Mouse (Mus musculus): ENCODE measurements around the gene Gm48552. TPM values are rescaled to one million over a fixed set of nuclear protein-coding genes. Genes with fewer than 3 reads are reported as not detected.

The Gm48552 gene
- total RNA-seq, 2 experiments from 2014 or later: 5.5 to 8.1 TPM

DNA sequence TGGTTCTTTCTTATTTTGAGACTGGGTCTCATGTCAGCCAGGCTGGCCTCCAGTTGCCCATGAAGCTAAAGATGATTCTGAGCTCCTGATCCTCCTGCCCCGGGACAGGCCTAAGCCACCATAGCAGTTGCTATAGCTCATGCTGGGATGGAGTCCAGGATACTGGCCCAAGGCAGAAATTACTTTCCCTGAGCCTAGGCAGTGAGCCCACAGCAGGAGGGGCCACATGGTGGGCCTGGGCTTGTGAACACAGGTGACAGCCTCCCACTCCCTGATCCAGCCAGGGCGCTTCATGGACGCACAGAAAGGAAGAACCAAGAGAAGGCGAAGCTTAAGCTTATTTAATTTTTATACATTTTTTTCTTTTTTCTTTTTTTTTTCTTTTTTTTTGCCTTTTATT is 7.1 kb downstream of the Gm48552 start:
- peak overlapping the region; percentile 14; the same call in 1 of the 2 replicates for H3K27ac ChIP-seq
- H3K4me3 ChIP-seq: no peak overlapping the region
- TF ChIP-seq CTCF (conservative IDR thresholded peaks at IDR 0.05): no peak
- DNase-seq (ENCODE audit: low spot score in 2 of 2): no peak

DNA sequence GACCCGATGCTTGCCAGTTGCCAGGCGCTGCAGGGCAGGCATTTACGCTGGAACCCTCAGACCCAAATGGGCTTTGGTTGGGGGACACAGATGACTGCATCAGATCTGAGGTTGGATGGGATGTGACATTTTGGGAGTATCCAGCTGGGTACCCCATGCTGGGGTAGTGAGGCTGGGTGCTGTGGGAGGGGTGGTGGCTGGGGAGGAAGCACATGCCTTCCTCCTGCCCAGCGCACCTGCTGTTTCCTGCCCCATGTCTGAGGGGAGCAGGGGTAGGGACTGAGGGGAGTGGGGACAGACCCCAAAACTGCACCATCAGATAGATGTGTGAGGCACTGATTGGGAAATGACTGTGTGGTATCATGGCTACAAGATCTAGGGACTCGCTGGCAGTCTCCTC is 7.9 kb downstream of the Gm48552 start:
- DNase-seq (ENCODE audit: low spot score in 2 of 2): no peak
- Histone ChIP-seq H3K27ac (no peak overlapping the region; the same call in 1 of the 2 replicates), H3K4me3 (no peak overlapping the region)
- TF ChIP-seq CTCF (conservative IDR thresholded peaks at IDR 0.05): no peak

DNA sequence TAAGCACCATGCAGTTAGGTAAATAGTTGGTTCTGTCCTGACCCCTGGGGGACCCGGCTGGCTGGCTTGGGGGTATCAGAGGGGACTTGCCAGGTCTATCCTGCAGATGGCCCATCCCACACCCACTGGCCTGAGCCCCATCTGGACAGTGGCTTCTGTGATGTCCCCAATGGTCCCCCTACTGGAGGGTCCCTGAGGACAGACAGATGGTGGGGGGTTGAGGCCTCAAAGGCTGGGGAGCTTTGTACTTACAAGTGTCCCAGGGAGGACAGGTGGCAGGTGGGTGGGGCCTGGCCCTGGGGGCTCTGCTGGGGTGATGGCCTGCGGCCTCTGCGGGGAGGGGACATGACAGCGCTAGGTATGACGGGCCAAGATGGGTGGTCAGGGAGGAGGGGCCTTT is 10.5 kb downstream of the Gm48552 start:
- H3K4me3 ChIP-seq: no peak overlapping the region
- TF ChIP-seq CTCF (conservative IDR thresholded peaks at IDR 0.05): no peak
- H3K27ac ChIP-seq: no peak overlapping the region
- DNase-seq (ENCODE audit: low spot score in 2 of 2): no peak

DNA sequence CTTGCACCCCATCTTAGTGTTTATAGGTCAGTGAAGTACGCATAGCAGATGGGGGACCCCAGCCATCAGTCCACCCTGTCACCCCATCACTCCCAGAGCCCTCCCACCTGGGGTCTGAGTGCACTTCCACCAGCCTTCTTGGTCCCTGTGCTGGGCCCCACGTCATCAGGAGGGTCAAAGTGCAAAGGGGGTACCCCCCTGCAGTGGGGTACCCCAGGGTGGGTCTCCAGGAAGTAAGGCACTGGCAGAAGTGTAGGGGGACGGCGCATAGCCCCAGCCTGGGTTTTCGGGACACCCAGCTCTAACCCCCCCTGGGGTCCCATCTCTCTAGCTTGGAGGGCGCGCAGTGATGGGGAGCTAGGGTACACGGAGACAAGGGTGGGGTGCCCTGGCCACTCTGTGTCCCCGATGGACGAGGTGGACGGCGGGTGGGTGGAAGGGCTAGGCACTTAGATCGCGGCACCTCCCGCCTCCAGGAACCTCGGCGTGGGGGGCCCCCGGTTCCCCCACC is 11.0 kb downstream of the Gm48552 start:
- Histone ChIP-seq H3K27ac (no peak overlapping the region; the same call in 1 of the 2 replicates), H3K4me3 (no peak overlapping the region; the same call in 1 of the 2 replicates)
- no peak for TF ChIP-seq CTCF (conservative IDR thresholded peaks at IDR 0.05)
- no peak for DNase-seq (ENCODE audit: low spot score in 2 of 2)

DNA sequence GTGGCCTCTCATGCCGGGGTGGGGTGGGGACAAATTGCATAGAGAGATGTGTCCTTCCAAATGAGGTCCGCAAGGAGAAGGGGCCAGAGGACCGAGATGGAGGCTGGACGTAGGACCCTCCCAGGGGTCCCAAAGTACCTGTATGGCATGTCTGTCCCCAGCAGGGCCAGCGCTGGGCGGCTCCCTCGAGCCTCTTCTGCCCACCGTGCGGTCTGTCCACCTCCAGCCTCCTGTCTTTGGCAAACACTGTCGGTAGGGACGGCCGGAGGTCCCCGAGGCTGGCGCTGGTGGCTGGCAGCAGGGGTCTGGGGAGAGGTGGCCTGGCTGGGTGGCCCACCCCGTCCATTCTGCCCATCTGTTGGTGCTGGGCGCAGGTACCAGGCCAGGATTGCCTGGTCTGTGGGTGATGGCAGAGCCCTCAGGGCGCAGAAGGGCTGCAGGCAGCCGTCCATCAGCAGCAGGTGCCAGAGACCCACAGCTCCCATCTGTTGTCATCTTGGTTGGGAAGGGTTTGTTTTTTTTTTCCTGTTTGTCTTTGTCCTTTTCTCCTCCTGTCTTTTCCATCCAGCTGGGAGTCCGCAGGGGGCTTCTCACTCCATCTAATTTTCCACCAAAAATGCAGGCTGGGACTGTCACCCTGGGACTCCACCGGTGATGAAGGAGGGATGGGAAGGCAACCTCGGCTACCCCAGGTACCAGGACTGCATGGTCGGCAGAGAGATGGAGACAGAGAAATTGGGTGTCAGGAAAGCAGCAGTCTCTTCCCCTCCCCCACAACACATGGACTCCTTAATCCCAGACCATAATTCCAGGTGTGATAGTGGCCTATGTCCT is 11.8 kb downstream of the Gm48552 start:
- no peak for TF ChIP-seq CTCF (conservative IDR thresholded peaks at IDR 0.05)
- peak overlapping the region; percentile 86 for H3K27ac ChIP-seq
- peak overlapping the region; percentile 1; the same call in 1 of the 2 replicates for H3K4me3 ChIP-seq
- no peak for DNase-seq (ENCODE audit: low spot score in 2 of 2)

DNA sequence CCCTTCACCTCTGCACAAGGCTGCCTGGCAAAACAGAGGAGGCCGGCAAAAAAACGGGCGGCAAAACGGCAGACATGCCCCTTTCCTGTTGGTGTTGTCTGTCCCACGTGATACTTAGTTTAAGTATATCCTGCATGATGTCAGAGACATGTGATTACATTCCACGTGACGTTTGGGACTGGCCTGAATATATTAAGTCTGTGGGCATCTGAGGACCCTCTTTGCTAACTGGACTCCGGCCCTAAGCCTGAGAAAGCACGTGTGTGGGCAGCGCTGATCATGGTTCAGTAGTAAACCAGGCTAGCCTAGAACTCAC is 12.4 kb downstream of the Gm48552 start:
- peak overlapping the region; percentile 86 for H3K27ac ChIP-seq
- no peak for TF ChIP-seq CTCF (conservative IDR thresholded peaks at IDR 0.05)
- no peak for DNase-seq (ENCODE audit: low spot score in 2 of 2)
- no peak overlapping the region for H3K4me3 ChIP-seq

DNA sequence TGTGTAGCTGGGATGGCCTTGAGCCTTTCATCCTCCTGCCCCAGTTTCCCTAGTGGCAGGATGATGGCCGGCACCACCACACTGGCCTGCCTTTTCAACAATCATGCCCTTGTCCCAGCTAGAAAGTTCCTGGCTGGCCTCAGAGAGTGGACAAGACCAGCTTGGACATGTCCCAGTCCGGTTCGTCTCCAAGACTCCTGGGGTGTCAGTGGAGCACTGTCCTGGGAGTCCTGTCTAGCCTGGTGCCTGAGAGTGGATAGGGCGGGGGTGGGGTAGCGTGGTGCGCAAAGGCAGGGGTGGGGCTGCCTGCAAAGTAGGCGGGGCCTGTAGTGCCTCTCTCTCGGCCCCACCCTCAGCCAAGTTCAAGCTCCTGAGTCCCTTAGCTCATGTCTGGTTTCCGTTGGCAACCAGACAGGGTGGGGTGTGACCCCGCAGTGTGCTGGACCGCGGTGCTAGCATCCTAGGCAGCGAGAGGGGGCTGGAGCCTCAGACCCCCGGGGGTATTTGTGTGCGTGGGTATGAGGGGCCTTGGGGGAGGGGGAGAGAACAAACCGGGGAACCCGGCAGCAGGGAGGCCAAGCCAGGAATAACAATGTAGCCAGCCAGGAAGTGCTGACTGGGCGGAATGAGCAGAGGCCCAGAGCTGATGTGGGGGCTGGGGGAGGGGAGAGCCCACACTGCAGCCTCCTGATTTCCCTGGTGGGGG is 12.9 kb downstream of the Gm48552 start:
- peak overlapping the region; percentile 86 for H3K27ac ChIP-seq
- peak; percentile 49 for TF ChIP-seq CTCF (conservative IDR thresholded peaks at IDR 0.05)
- H3K4me3 ChIP-seq: no peak overlapping the region
- peak in 1 of 2 experiments; percentile 60 for DNase-seq (ENCODE audit: low spot score in 2 of 2)

DNA sequence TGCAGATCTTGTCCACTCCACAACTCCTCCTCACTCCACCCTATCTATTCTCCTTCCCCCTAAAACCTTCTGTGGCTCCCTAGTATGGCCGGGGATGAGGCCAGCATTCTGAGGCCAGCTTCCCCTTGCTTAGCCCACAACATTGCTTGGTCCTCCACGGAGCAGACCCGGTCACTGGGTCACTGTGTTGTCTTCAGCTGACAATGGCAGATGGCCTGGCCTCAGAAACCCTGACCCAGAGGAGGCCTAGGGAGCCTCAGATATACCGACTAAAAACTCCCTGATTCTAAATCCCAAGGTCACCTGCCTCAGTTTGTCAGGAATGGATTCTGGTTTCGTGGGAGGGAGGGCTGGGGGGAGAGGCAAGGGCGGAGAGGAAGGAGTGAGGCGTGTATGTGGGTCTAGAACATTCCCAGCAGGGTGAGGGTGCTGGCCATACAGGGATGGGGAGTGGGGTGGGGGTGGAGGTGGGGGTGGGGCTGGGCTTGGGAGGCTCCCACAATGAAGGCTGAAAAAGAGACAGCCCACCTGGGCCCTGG is 13.5 kb downstream of the Gm48552 start:
- Histone ChIP-seq H3K27ac (peak overlapping the region; percentile 86), H3K4me3 (no peak overlapping the region)
- no peak for TF ChIP-seq CTCF (conservative IDR thresholded peaks at IDR 0.05)
- DNase-seq (ENCODE audit: low spot score in 2 of 2): no peak

DNA sequence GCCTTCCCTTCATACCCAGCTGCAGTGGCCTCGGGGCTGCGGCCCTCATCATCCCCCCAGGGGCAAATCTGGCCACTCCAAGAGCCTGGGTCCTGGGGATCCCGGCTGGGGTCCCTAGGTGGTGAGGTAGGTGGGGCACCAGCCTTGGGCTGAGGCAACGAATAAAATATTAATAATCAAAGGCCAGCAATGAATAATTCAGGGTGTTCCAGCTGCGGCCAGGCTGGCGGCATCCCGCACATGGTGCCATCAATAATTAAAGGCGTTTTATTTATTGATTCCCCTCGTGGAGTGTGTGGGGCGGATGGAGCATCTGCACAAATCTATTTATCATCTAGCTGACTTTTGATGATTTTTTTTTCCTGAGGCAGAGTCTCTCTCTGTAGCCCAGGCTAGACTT is 14.7 kb downstream of the Gm48552 start:
- H3K4me3 ChIP-seq: no peak overlapping the region
- TF ChIP-seq CTCF (conservative IDR thresholded peaks at IDR 0.05): no peak
- DNase-seq (ENCODE audit: low spot score in 2 of 2): no peak
- H3K27ac ChIP-seq: peak overlapping the region; percentile 86

DNA sequence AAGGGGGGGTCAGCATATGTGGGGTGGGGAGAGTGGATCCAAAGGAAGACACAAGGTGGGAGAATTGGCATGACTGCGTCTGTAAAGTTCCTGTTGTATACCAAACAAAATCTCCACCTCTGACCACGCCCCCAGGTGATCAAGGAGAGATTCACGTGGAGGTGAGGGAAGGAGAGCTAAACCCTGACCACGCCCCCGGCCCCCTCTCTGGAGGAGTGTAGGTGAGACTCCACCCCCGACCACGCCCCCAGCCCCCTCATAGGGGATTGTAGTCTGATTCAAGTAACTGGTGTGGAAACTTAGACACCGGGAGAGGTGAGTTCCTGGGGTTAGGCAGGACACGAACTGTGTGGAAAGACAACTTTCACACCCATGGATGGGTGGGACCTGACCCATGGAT is 15.3 kb downstream of the Gm48552 start:
- no peak for DNase-seq (ENCODE audit: low spot score in 2 of 2)
- 0 out of 2 replicates have a peak overlapping the region, but pooled peaks have one; percentile 86 for H3K27ac ChIP-seq
- H3K4me3 ChIP-seq: no peak overlapping the region
- TF ChIP-seq CTCF (conservative IDR thresholded peaks at IDR 0.05): no peak

DNA sequence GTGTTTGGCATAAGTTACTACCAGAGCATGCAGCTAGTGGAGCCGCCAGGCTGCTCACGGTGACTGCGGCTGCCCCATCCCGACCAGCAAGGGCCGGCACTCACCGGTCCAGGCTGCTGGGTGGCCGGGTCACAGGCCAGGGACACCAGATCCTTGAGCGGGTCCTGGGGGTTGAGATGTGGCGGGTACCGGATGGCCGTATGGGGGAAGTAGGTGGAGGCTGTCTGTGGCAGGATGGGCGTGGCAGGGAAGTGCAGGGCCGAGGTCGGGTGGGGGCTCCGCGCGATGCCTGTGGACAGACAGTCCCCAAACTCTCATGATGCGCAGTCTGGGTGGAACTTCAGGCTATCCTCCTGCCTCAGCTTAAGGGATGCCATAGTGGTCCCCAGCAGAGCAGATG is 15.9 kb downstream of the Gm48552 start:
- TF ChIP-seq CTCF (conservative IDR thresholded peaks at IDR 0.05): no peak
- H3K27ac ChIP-seq: no peak overlapping the region
- no peak for DNase-seq (ENCODE audit: low spot score in 2 of 2)
- H3K4me3 ChIP-seq: no peak overlapping the region

DNA sequence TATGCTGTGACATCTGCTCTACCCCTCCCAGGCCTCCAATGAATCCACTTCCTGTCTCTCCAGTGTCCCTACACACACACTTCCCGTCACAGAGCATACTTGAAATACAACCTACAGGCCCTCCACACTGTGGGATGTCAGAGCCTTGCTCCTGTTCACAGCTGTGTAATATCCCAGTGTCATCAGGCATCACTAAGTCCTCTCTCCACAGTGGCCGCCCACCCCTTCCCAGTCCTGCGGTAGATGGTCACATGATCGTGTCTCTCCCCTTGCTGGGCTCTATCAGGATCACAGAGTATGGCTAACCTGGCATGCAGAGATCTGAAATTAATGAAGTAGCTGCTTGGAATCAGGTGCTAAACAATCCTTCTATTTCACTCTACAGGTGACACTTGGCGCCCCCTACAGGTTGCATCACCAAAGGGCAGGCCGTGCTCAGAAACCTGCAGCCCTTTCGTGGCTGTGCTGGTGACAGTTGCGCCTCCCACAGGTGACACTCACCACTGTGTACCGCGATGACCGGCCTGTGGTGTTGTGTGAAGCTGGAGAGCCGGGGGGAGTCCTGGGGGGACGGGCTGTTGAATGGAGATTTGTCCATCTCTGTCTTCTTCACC is 16.9 kb downstream of the Gm48552 start:
- TF ChIP-seq CTCF (conservative IDR thresholded peaks at IDR 0.05): peak; percentile 89
- DNase-seq (ENCODE audit: low spot score in 2 of 2): peak in 1 of 2 experiments; percentile 70
- Histone ChIP-seq H3K4me3 (no peak overlapping the region), H3K27ac (0 out of 2 replicates have a peak overlapping the region, but pooled peaks have one; percentile 96)

All from layer of hippocampus, adult 2 months (tissue).